Mouse (Mus musculus) forebrain, embryonic 11.5 days (tissue): Measurements from ENCODE around the gene Pole3. TPM values are rescaled to one million over a fixed set of nuclear protein-coding genes. Genes with fewer than 3 reads are reported as not detected.
A peak's percentile ranks its signal among the peaks of the same experiment; 100 is the strongest.

ENCODE experiments used
- ATAC-seq: fragments of 200-750 bp; cut with Nextera tagmentation; replicated peaks from 2 replicates; pipeline ENCODE4 v1.8.0; 2017; ENCODE audit warnings: moderate TSS enrichment; ENCODE audit not compliant: low FRiP score
- DNase-seq: peaks from one replicate; pipeline ENCODE4 v3.0.0-alpha.2; 2017; ENCODE audit warnings: low spot score
- H3K27ac ChIP-seq: fragments of 300-500 bp; sonication (generic); 2 replicates; pipeline ENCODE4 v1.5.1; 2014; ENCODE audit warnings: low read depth, low read length
- H3K27me3 ChIP-seq: fragments of 300-500 bp; sonication (generic); 2 replicates; pipeline ENCODE4 v1.6.1; 2014; ENCODE audit warnings: mild to moderate bottlenecking, low read length, mixed read lengths; ENCODE audit not compliant: control insufficient read depth, insufficient read depth
- H3K36me3 ChIP-seq: fragments of 300-500 bp; sonication (generic); 2 replicates; pipeline ENCODE4 v1.6.1; 2014; ENCODE audit warnings: mild to moderate bottlenecking, low read length, moderate library complexity, mixed read lengths; ENCODE audit not compliant: control insufficient read depth, insufficient read depth
- H3K4me1 ChIP-seq: fragments of 300-500 bp; sonication (generic); replicated peaks from 2 replicates; pipeline ENCODE4 v1.6.1; 2014; ENCODE audit warnings: low read length, mixed read lengths; ENCODE audit not compliant: control insufficient read depth, insufficient read depth
- H3K4me2 ChIP-seq: fragments of 300-500 bp; sonication (generic); 2 replicates; pipeline ENCODE4 v1.6.1; 2014; ENCODE audit warnings: low read depth, mild to moderate bottlenecking, low read length, moderate library complexity, mixed read lengths; ENCODE audit not compliant: severe bottlenecking
- H3K4me3 ChIP-seq: fragments of 300-500 bp; sonication (generic); 2 replicates; pipeline ENCODE4 v1.5.1; 2014; ENCODE audit warnings: low read depth, low read length
- H3K9ac ChIP-seq: fragments of 300-500 bp; sonication (generic); 2 replicates; pipeline ENCODE4 v1.6.1; 2014; ENCODE audit warnings: low read length
- H3K9me3 ChIP-seq: fragments of 300-500 bp; sonication (generic); 2 replicates; pipeline ENCODE4 v1.6.1; 2016; ENCODE audit warnings: low read length, mixed read lengths; ENCODE audit not compliant: control insufficient read depth
- WGBS: fragments of 180-500 bp; shearing (Covaris S2); extraction: QIAGEN DNeasy Blood & Tissue Kit; methylation state at CpG from one replicate; pipeline ENCODE4 v1.1.7; 2014; 5-methylcytosine and 5-hydroxymethylcytosine counted together
- polyA plus RNA-seq: library from polyadenylated mRNA; unstranded; fragments of >200 nt; fragmentation: Nextera tagmentation; extraction: Ambion mirVana; gene quantifications from 2 replicates; pipeline ENCODE4 v1.2.1, GENCODE M21; 2014

Gene Pole3
- polyA plus RNA-seq, 1 experiment from 2014 or later, result 132 TPM

DNA sequence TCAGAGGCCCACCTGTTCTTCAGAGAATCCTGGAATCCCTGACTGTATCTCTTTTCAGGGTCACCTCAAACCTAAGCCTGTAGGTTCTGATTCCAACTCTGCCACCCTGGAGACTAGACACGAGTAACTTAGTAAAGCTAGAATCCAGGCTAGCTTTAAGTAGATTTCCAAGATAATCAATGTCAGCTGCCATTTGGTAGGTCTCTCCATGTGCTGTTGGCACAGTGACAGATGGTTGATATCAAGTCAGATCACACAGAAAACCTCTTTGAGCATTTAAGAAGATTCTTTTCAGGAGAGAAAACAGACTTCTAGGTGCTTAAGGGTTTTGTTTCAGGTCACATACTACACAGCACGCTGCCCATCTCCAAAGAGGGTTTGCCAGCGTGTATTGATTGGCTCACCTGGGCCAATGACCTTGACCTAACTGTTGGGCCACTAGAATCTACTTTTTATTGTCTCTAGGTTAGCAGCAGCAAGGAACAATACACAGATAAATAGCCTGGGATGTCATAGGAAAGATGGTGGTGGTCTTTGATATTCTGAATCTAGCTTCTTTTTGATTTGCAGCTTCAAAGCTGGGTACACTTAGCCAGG, 21.4 kb downstream of the Pole3 start, which contains the start of gene Hdhd3:
Hdhd3 (minus strand) TSS at position 94 of the 597 bp plus-strand sequence.
- DNase-seq (no peak), ATAC-seq (no peak)
- Histone ChIP-seq H3K27ac (no peak within 1 kb of the TSS), H3K9me3 (no peaks in the 10 kb centered on the region), H3K4me1 (no peaks in the 10 kb centered on the region; the same call in 1 of the 2 replicates), H3K4me3 (peak within 1 kb of the TSS; percentile 77), H3K4me2 (peak within 1 kb of the TSS; percentile 77), H3K36me3 (peaks cover under 1% of the 10 kb centered on the region; the same call in 1 of the 2 replicates), H3K9ac (peak within 1 kb of the TSS; percentile 68), H3K27me3 (no peaks in the 10 kb centered on the region)
- WGBS, result 80% methylated on average over 3 of the region's 3 CpGs

- ATAC-seq, result no peak
- no peaks in the 10 kb centered on the region for H3K9me3 ChIP-seq
- no peaks in the 10 kb centered on the region for H3K27me3 ChIP-seq
- no peak overlapping the region for H3K27ac ChIP-seq
- H3K4me1 ChIP-seq, result no peaks in the 10 kb centered on the region; the same call in 1 of the 2 replicates
- WGBS, result 79% methylated on average over 7 of the region's 7 CpGs
- no peak for DNase-seq
- H3K36me3 ChIP-seq, result no peaks in the 10 kb centered on the region
- no peak overlapping the region for H3K4me2 ChIP-seq
- H3K9ac ChIP-seq, result no peak overlapping the region
- no peak overlapping the region for H3K4me3 ChIP-seq
These were observed 21.9 kb downstream of the Pole3 start for GRCm38 (mm10) chr4:62502969-62503368.

- Histone ChIP-seq H3K27me3 (no peaks in the 10 kb centered on the region), H3K27ac (no peak overlapping the region), H3K9ac (peak overlapping the region; percentile 68), H3K9me3 (no peaks in the 10 kb centered on the region), H3K4me3 (peak overlapping the region; percentile 77), H3K36me3 (no peaks in the 10 kb centered on the region), H3K4me2 (peak overlapping the region; percentile 77), H3K4me1 (no peaks in the 10 kb centered on the region; the same call in 1 of the 2 replicates)
- ATAC-seq (peak; percentile 96), DNase-seq (peak; percentile 94)
- WGBS, result 2% methylated on average over 38 of the region's 38 CpGs
These were observed 22.7 kb downstream of the Pole3 start for GRCm38 (mm10) chr4:62501964-62502732.

DNA sequence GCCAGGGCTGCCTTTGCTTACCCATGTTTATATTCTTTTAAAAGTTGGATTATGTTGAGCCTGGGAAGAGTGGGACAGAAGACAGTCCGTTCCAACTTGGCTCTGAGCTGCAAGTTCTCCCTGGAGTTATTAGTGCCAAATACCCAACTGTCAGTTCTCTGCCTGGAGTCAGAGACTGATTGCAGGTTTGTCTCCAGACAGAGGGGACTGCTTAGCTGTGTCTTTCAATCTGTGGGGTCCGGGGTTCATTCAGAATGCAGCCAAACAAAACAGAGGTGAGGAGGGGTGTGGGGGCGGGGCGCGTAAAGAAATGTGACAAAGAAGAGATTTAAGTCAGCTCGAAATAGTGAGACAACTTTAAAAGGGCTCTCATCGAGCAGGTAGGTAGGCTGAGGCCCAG, 23.3 kb downstream of the Pole3 start:
- peak overlapping the region; percentile 68 for H3K9ac ChIP-seq
- DNase-seq (no peak), ATAC-seq (peak; percentile 8; the same call in 1 of the 2 replicates)
- H3K4me1 ChIP-seq, result no peaks in the 10 kb centered on the region; the same call in 1 of the 2 replicates
- H3K27ac ChIP-seq, result no peak overlapping the region
- WGBS, result 3% methylated on average over 7 of the region's 7 CpGs
- H3K27me3 ChIP-seq, result no peaks in the 10 kb centered on the region
- H3K36me3 ChIP-seq, result no peaks in the 10 kb centered on the region
- peak overlapping the region; percentile 77 for H3K4me2 ChIP-seq
- H3K4me3 ChIP-seq, result peak overlapping the region; percentile 77
- H3K9me3 ChIP-seq, result no peaks in the 10 kb centered on the region

DNA sequence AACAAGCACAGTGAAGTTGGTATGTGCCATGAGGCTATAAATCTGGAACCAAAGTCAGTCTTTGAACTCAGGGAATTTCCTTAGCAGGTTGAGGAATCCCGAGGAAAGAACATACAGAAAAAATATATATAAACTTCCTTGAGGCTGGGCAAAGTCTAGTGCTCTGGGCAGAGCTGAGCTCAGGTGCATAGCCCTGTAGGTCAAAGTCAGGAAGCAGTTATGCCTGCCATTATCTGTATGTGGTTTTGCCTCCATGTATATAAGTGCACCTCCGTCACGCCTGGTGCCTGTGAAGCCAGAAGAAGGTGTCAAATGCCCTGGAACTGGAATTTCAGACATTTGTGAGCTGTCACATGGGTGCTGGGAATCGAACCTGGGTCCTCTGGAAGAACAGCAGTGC, 24.1 kb downstream of the Pole3 start:
- H3K27ac ChIP-seq, result no peak overlapping the region
- H3K4me3 ChIP-seq, result no peak overlapping the region
- ATAC-seq (no peak), DNase-seq (no peak)
- H3K9me3 ChIP-seq, result no peaks in the 10 kb centered on the region
- H3K9ac ChIP-seq, result no peak overlapping the region
- 90% methylated on average over 4 of the region's 4 CpGs for WGBS
- H3K4me2 ChIP-seq, result no peak overlapping the region
- H3K4me1 ChIP-seq, result no peaks in the 10 kb centered on the region; the same call in 1 of the 2 replicates
- H3K27me3 ChIP-seq, result no peaks in the 10 kb centered on the region
- no peaks in the 10 kb centered on the region for H3K36me3 ChIP-seq

DNA sequence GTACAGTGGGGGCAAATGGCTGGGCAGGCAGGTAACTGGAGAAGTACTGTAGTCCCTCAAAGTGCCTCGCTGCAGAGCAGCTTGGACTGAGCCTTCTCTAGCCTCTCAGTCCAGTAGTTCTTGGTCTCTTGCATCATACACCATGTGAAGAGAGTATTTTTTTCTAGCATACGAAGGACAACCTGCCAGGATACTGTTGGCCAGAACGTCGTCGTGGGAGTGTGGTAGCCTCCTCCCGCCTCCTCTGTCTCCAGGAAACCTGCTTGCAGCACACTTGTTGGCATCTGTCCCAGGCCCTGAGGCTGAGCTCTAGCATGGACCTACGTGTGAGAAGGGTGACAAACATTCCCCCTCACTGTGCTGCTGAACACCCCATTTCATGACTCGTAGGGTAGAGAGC, 28.1 kb downstream of the Pole3 start:
- Histone ChIP-seq H3K4me1 (no peaks in the 10 kb centered on the region; the same call in 1 of the 2 replicates), H3K4me3 (no peak overlapping the region), H3K36me3 (no peaks in the 10 kb centered on the region), H3K27me3 (no peaks in the 10 kb centered on the region), H3K27ac (no peak overlapping the region), H3K9ac (no peak overlapping the region), H3K4me2 (no peak overlapping the region), H3K9me3 (no peaks in the 10 kb centered on the region)
- ATAC-seq (no peak), DNase-seq (no peak)
- 88% methylated on average over 8 of the region's 8 CpGs for WGBS

GRCm38 (mm10) chr4:62495946-62496345, 28.9 kb downstream of the Pole3 start:
- Histone ChIP-seq H3K36me3 (no peaks in the 10 kb centered on the region), H3K27ac (no peak overlapping the region), H3K9ac (no peak overlapping the region), H3K4me1 (no peaks in the 10 kb centered on the region), H3K4me2 (no peak overlapping the region), H3K4me3 (no peak overlapping the region), H3K9me3 (no peaks in the 10 kb centered on the region), H3K27me3 (no peaks in the 10 kb centered on the region)
- ATAC-seq, result no peak
- 84% methylated on average over 8 of the region's 8 CpGs for WGBS
- DNase-seq, result no peak

- no peak for ATAC-seq
- no peaks in the 10 kb centered on the region for H3K9me3 ChIP-seq
These were observed 30.6 kb downstream of the Pole3 start for GRCm38 (mm10) chr4:62494230-62494629.

More at GRCm38 (mm10) chr4:62494230-62494629, 30.6 kb downstream of the Pole3 start:
- no peaks in the 10 kb centered on the region for H3K27me3 ChIP-seq
- no peak overlapping the region for H3K27ac ChIP-seq
- H3K36me3 ChIP-seq, result no peaks in the 10 kb centered on the region
- H3K9ac ChIP-seq, result no peak overlapping the region
- no peak overlapping the region for H3K4me2 ChIP-seq
- H3K4me3 ChIP-seq, result no peak overlapping the region
- WGBS, result 77% methylated on average over 9 of the region's 9 CpGs
- DNase-seq, result no peak
- no peaks in the 10 kb centered on the region for H3K4me1 ChIP-seq
